Mouse (Mus musculus) c-Kit-negative CD71-positive TER-119-positive erythroid progenitor cells, embryonic 14.5 days (primary cell): ENCODE measurements around the gene Bloc1s1.

Experiments
- DNase-seq: peaks from one replicate; pipeline ENCODE4 v3.0.0-alpha.2; 2013; ENCODE audit warnings: low read depth, low spot score

Gene Bloc1s1

DNA sequence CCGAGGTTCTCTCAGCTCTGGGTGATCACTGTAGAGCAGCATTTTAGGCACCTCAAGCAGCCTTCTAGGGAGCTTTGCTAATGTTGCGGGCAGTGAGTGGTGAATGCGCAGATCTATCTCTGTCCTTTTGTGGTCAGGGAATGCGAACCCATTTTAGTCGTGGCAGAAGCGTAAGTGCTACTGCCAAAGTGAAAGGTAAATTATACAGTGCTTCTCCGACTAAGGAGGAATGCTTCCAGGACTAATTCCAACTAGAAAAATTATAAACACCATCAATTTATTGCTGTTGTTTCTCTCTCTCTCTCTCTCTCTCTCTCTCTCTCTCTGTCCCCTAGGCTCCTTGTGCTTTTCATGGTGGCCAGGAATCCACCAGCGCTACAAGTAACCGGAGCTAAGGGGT lies at the start of gene Bloc1s1:
Bloc1s1 (minus strand) TSS at position 101 of the 400 bp plus-strand sequence.
- no peak for DNase-seq

DNA sequence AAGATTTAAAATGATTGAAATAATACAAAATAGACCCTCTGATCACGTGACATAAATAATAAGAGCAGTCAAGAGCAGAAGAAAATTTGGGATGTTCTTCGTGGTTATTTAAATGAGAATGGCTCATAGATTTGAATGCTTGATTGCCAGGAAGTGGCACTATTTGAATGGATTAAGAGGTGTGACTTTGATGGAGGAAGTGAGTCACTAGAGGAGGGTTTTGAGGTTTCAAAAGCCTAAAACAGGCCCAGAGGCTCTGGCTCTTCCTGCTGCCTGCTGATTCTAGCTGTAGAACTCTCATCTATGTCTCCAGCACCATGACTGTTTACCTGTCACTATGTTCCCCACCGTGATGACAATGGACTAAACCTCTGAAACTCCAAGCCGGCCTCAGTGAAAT lies 49.0 kb upstream of the Bloc1s1 start:
- no peak for DNase-seq

DNA sequence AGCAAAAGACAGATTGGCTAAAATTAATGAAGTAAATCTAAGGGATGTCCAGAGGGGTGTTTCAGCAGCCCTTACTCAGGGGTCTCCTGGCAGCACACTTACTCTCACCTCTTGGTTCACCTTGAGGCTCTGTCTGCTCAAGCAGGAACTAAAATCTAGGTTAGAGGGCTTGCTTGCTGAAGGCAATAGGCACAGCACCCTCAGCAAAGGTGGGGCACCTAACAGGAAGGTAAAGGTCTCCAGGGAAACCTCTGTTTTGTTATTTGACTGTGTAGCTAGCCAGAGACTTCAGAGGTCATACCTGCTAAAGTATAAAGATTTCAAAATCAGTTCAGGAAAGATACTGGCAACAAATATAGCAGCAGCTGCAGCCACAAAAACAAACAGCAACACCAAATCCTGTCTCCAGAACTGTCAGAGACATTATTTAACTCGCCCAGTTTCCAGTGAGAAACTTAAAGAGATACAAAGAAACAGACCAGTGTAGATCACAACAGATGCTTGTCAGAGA lies 47.0 kb upstream of the Bloc1s1 start:
- DNase-seq = no peak

DNA sequence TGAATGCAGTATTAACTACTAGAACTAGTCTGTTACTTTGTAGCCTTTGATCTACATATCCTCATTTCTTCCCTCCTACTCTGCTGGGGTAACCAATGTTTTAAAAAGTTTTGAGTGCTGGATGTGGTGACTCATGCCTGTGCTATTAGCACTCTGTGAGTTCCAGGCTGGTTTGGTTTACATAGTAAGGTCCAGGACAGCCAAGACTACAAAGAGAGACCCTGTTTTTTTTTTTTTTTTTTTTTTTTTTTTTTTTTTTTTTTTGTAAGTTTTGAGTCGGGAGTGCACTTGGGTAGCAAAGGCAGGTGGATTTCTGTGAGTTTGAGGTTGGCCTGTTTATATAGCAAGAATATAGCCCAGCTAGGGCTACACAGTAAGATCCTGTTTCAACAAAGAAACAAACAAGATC lies 44.5 kb upstream of the Bloc1s1 start:
- DNase-seq = no peak

DNA sequence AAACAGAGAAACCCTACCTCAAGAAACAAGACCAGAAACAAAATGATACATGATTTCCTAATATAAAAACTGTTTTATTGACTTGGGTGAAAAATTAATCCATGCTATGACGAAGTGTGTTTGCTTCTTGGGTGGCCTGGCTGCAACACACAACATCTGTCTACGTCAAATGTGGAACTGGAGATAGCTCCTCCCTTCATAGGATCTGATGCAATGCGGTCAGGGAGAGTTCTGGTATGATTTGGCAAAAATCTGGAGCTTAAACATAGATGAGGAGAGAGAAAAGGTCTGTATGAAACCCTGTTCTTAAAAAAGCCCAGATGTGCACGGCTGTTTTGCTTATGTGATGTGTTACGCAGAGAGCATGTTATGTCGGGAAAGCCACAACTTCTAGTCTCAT lies 42.0 kb upstream of the Bloc1s1 start:
- no peak for DNase-seq

DNA sequence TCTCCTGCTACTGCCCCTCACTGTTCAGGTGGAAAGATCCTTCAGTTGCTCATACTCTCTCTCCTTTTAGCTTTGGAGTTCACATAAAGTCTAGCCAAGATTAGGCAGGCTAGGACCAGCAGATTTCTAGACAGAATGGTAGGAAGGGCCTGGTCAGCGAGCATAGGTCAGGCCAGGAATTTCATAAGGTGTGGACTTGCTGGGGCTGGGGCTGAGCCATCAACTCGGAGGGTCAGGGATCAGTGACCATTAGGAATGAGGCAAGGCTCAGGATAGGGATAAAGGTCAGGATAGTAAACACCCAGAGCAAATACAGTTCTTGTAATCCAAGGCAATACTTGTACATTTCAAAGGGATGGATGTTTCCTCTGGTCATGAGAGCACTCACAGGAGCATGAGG lies 41.1 kb upstream of the Bloc1s1 start:
- DNase-seq = no peak

DNA sequence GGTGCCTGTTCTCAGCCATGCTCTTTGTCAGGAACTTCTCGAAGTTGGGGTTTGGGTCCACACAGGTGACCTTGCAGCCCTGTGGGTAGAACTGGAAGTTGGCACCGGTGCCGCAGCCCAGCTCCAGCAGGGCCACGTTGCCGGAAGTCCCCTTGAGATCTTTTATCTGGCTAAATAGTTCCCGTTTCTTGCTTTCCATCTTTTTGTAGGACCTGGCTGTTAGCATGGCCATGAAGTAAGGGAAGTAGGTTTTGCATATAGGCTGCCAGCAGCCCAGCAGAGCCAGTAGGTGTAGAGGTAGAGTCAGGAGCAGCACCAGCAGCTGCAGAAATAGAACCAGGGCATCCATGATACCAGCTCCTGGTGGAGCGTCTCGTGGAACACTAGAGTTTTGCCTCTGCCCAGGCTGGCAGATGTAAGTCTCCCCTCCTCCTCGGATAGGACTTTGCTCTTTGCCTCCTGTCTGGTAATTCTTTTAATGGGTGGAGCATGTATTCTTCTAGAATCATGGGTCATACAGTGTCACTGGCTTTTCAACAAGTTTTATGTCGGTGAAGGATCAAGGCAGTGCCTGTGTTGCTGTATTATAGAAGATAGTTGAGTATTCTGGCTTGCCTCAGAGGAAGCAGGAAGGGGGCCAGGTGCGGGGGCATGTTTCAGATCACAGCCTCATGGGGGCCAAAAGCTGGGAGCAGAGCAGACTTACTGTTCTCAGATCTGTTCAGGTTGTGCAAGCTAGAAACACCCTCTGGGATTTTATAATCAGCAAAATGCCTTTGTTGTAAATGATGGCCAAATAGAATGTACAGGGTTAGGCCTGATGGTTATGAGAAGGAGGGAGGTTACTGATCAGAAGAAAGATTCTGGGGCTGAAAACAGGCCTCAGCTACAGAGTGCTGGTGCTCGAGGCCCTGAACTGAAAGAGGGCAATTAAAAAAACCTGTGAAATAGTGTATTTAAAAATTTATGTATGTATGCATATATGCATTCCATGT lies 37.1 kb upstream of the Bloc1s1 start, which contains the start of gene Mettl7b:
Mettl7b (minus strand) TSS at position 399 of the 995 bp plus-strand sequence.
- no peak for DNase-seq

DNA sequence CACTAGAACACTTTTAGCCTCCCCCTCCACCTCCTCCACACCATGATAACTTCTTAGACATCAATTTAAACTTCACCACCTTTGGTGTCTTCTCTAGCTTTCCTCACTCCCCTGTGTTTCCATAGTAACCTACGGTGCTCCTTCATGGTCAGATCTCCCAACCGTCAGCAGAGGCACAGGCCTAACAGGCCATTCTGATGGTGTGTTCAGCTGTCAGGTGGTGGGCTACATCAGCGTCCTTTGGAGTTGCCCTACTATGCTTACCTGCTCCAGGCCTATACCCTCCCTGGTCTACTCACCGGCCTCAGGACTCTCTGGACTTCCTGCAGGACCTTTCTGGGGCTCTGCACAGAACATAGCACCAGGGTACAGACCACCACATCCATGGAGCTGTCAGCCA lies 36.3 kb upstream of the Bloc1s1 start:
- no peak for DNase-seq

DNA sequence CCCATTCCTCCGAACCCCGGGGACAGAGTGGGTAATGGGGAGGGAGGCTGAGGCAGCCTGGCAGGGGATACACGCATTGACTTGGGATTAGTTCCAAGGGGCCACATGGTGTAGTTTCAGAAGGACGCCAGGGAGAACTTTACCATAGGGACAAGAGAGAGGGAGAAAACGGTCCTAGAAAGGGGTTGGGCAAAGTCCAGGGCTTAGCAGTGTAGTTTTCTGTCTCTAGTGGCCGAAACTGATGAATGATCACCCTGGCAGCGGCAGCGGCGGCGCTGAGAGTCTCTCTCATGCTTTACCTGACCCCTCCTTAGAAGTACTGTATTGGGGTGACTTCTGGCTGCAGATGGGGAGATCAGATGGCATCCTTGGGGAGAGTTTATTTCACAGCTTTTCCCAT lies 34.5 kb upstream of the Bloc1s1 start:
- DNase-seq = no peak

DNA sequence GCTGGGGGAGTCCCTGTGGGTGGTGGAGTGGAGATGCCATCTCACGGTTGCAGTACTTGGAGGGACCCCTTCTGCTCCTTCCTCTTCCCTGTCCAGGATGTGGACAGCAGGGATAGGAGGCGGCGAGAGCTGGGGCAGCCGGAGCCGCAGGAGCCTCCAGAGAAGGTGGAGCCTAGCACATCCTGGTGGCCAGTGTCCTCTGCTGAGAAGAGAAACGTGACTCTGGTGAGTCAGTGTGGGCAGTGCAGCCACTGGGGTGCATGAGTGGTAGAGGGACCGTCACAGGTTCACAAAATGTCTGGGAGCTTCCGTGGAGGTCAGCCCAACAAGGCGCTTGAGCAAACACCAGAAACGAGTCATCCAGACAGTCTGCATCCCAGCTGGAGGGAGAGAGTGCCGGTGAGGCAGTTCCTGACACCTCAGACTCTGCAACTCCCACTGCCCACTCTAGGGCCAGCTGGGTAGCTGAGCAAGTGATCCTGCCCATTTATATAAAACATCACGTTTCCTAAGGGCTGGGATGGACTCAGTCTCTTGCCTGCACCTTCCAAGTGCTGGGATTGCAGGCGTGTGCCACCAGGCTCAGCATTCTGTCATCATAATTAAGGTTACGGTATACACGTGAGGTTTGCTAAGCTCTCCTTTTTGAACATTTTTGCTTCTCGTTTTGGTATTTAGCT lies 26.5 kb upstream of the Bloc1s1 start:
- no peak for DNase-seq

DNA sequence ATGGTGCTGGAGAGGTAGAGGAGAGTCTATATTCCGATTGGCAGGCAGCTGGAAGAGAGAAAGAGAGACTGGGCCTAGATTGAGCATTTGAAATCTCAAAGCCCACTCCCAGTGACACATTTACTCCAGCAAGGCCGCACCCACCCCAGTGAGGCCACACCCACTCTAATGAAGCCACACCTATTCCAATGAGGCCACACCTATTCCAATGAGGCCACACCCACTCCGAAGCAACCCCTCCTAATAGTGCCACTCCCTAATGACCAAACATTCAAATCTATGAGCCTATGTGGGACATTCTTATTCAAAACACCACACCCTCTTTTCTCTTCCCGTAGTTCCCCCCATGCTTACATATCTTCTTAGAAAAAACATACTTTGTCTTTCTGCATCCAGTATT lies 23.7 kb upstream of the Bloc1s1 start:
- DNase-seq = no peak

DNA sequence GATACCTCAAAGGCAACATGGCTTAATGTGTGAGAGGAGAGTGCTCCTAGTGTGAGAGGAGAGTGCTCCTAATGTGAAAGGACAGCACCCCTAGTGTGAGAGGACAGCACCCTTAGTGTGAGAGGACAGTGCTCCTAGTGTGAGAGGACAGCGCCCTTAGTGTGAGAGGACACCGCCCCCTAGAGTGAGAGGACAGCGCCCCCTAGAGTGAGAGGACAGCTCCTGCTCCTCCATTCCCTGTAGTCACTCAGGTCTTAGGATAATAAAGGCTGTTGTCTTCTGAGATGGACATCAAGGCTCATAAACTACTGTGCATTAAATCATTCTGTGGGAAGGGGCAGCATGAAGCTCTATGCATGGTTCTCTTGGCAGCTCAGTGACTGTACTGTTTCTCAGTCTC lies 21.8 kb upstream of the Bloc1s1 start:
- no peak for DNase-seq

DNA sequence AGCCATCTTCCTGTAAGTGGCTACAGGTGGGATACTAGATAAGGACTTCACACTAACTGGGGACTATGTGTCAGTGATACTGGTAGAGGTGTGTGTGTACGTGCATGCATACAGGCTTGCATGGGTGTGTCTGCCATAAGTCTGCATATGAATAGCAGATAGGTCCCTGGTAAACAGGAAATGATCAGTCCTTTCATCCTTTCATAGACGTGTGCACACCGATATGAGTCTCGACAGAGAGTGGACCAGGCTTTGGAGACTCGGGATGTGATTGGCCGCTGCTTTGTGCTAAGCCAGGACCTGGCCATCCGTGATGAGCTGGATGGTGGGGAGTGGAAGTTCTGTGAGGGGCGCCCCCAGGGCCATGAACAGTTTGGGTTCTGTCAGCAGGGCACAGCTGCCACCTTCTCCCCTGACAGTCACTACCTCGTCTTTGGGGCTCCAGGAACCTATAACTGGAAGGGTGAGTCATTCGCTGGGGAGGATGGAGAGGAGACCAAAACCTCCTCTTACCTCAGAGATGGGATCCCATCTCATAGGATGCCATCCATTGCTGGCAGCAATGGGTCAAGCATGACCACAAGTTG lies 16.7 kb upstream of the Bloc1s1 start:
- no peak for DNase-seq

DNA sequence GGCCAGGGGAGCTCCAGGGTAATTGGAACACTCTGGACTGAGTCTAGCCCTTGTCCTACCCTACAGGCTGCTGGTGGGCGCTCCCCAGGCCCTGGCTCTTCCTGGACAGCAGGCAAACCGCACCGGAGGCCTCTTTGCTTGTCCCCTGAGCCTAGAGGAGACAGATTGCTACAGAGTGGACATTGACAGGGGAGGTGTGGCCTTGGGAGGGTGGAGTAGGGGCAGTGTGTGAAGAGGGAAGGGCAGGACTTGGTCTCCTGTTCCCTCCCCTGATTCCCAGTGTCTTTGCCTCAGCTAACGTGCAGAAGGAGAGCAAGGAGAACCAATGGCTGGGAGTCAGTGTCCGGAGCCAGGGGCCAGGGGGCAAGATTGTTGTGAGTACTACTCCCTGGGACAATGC lies 15.1 kb upstream of the Bloc1s1 start:
- DNase-seq = no peak

DNA sequence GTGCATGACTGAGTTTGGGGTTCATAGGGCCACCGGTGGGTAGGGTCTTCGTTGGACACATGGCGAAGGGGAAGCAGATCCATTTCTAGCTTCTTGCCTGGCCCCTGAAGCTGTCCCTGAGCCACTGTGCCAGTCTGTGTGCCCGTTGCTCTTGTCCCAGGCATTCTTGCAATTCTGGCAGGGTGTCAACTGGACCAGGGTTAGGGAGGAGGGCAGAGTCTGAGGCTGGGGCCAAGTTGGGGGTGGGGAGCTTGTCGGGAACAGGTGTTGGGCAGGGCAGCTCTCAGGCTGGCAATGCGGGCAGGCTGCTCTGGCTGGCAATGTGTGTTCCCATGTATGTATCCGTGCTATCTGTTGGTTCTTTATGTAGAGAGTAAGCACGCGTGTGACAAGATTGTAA lies 14.6 kb upstream of the Bloc1s1 start:
- DNase-seq = no peak

DNA sequence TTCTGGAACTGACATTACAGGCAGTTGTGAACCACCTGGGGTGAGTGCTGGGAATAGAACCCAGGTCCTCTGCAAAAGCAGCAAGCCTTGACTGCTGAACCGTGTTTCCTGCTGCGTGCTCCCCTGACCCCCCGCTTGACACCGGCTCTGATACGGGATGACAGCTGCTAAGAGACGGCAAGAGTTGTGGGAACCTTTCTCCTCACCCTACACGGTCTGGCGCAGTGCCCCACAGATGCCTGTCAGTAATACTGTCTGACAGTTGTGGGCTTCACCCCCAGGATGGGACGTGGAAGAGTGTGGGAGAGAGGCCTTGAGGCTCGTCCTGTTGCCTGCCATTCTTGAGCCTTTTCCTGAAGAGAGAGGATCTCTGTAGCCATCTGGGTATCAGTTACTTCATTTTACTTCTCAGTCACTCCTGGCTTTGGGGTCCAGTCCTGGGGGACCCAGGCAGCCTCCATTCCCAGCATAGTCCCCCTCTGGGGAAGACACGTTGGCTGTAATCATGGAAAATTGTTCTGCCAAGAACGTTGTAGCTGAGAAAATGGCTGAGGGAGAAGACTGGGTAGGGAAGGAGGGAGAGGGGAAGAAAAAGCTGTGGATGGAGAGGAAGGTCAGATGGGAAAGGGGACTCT lies 14.0 kb upstream of the Bloc1s1 start:
- no peak for DNase-seq

DNA sequence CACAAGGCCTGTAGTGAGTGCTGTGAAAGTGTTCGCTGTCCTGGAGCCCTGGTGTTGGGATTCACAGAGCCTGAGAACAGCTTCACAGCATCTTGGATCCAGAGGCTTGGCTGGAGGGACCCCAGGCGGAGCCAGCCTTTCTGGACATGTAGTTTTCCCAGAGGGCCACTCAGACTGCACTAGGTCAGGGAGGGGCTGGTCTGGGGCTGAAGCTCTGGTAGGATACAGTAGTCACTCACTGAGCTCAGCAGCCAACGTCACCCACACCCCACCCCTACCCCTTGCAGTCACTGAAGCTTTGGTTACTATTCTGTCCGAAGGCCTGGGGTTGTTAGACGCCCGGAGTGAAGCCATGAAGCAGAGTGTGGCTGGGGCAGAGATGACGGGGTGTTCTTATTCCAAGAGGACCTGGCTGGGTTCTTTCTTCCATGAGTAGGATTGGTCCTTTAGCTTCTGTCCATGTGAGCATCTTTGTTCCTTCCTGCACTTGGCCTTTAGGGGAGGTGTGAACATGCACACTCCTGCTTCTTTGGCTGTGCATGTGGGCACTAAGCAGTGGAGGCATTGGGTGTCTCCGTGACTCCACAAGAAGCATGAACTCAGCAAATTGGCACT lies 12.1 kb upstream of the Bloc1s1 start:
- DNase-seq = no peak

DNA sequence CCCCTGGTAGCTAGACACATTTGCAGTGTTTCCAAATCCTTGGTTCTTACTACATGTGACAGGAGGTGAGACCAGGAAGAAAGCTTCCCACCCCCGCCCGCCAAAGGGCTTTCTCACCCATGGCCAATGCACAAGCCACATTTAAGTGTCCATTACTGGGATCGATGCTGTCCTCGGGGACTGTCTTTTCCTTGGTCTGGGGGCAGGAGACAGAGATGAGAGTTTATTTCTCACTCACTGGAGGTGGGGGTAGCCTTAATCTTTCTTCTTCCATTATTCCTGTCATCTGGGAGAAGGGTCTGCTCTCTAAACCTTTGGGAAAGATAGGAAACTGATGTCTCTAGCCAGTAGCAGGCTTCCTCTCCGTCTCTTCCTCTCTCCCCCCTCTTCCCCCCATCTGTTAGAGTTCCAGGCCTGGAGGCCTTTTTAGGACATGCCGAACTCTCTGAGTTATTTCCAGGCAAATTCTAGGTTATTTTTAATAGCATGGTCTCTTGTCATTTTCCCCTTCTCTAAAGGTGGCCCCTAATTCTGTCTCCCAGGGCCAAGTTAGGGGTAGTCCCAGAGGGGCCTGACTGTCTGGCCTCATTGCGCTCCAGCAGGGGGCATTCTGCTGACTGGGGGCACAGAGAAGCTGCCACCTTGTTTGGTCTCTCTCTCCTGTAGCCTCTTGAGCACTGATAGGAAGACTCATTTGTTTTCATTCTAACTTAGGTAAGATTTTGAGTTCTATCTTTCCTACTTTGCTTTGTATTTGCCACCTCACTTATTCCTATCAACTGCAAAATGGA lies 11.4 kb upstream of the Bloc1s1 start:
- DNase-seq = no peak

DNA sequence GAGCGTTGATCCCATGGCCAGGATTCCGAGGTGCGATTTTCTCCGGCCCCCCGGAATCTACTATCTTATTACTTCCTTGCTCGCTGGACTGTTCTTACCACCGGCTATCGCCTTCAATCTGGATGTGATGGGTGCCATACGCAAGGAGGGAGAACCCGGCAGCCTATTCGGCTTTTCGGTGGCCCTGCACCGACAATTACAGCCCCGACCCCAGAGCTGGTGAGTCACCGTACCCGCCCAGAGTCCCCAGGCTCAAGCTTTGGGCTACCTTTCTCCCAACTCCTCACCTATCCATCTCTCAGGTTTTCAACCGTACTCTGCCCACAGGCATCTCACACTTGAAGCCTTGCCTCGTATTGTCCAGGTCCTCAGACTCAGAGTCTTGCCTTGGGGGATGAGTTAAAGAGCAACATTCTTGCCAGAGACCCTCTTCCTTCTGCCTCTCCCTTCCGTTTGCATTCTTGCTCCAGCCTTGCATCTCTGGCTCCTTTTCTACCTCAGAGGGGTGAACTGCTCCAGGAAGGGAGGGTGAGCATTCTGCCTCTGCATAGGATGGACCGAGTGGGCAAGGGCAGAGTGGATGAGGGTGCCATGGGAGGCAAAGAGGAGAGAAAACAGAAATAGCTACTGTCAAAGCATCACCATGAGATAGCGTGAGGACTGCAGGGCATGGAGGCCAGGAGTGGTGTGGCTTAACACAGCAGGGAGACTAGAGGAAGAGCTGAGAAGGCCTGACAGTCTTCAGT lies 10.3 kb upstream of the Bloc1s1 start:
- no peak for DNase-seq

DNA sequence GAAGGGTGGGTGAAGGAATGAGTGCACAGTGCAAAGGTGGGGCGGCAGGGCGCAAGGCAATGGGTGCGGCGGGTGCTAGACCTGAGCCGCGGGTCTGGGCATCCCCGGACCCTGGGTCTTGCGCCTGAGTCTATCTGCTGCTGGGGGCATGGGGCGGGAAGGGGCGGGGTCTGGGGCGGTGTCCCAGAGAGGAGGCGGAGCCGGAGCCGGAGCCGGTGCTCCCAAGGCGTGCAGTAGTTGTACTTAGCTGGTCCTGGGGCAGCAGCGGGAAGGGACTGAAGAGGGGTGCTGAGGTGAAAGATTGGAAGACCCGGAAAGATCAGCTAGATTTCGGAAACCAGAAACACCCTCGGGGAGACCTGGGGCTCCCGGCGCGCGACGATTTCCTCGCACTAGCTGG lies 9.7 kb upstream of the Bloc1s1 start, which contains the start of gene Itga7:
Itga7 (plus strand) TSS at position 245 of the 400 bp plus-strand sequence.
- no peak for DNase-seq
